Mouse (Mus musculus) lung, postnatal 36 days (tissue): Measurements from ENCODE around the gene Them7.

Experiments
- DNase-seq: peaks from one replicate; pipeline ENCODE4 v3.0.0; 2022; ENCODE audit warnings: mixed read lengths

The Them7 gene

GRCm38 (mm10) chr2:105224134-105224986 is at the start of gene Them7:
Gene Them7, plus strand, starts transcription at chr2:105224320.
- no peak for DNase-seq

GRCm38 (mm10) chr2:105178871-105179270 is 45.2 kb upstream of the Them7 start:
- DNase-seq, result no peak

GRCm38 (mm10) chr2:105182501-105182900 is 41.6 kb upstream of the Them7 start:
- no peak for DNase-seq

GRCm38 (mm10) chr2:105185140-105185539 is 39.0 kb upstream of the Them7 start:
- DNase-seq, result no peak

- DNase-seq, result no peak
These were observed 38.2 kb upstream of the Them7 start for GRCm38 (mm10) chr2:105185768-105186529.

- no peak for DNase-seq
These were observed 37.5 kb upstream of the Them7 start for GRCm38 (mm10) chr2:105186591-105186990.

- no peak for DNase-seq
These were observed 35.9 kb upstream of the Them7 start for GRCm38 (mm10) chr2:105188182-105188581.

- peak; percentile 44 for DNase-seq
These were observed 34.8 kb upstream of the Them7 start for GRCm38 (mm10) chr2:105189352-105189751.

- no peak for DNase-seq
These were observed 24.0 kb upstream of the Them7 start for GRCm38 (mm10) chr2:105200152-105200551.

- DNase-seq, result no peak
These were observed 17.5 kb upstream of the Them7 start for GRCm38 (mm10) chr2:105206563-105207174.

- DNase-seq, result no peak
These were observed 11.3 kb upstream of the Them7 start for GRCm38 (mm10) chr2:105212839-105213238.

GRCm38 (mm10) chr2:105215914-105216313 is 8.2 kb upstream of the Them7 start:
- no peak for DNase-seq

- DNase-seq, result no peak
These were observed 4.9 kb upstream of the Them7 start for GRCm38 (mm10) chr2:105219229-105219628.

- no peak for DNase-seq
These were observed 4.5 kb upstream of the Them7 start for GRCm38 (mm10) chr2:105219664-105220063.

- DNase-seq, result no peak
These were observed 3.3 kb upstream of the Them7 start for GRCm38 (mm10) chr2:105220738-105221303.

- DNase-seq, result no peak
These were observed 514 bp upstream of the Them7 start for GRCm38 (mm10) chr2:105223606-105224005.

- no peak for DNase-seq
These were observed 861 bp downstream of the Them7 start for GRCm38 (mm10) chr2:105224987-105225375.

- no peak for DNase-seq
These were observed 2.3 kb downstream of the Them7 start for GRCm38 (mm10) chr2:105226297-105226958.

- DNase-seq, result no peak
These were observed 4.3 kb downstream of the Them7 start for GRCm38 (mm10) chr2:105228416-105228815.

GRCm38 (mm10) chr2:105230333-105230732 is 6.2 kb downstream of the Them7 start:
- DNase-seq, result peak; percentile 61

GRCm38 (mm10) chr2:105232386-105232785 is 8.3 kb downstream of the Them7 start:
- no peak for DNase-seq

- DNase-seq, result no peak
These were observed 10.2 kb downstream of the Them7 start for GRCm38 (mm10) chr2:105234278-105234677.
